Mouse (Mus musculus): Measurements from ENCODE around the gene Flnc.

Flnc gene

DNA sequence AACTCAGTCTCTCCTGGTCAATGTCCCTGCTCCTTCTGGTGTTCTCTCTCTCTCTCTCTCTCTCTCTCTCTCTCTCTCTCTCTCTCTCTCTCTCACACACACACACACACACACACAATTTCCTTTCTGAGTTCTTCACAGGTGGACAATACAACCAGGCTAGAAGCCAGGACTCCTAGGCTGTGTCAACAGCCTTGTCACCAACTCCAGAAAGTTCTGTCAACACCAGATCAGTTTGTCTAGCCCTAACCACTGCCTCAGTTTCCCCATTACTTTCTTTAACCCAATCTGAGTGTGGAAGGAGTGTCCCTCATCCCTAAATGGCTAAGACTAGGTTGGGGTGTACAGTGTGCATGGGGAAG lies 399 bp upstream of the Flnc start:
- DNase-seq = no peak

DNA sequence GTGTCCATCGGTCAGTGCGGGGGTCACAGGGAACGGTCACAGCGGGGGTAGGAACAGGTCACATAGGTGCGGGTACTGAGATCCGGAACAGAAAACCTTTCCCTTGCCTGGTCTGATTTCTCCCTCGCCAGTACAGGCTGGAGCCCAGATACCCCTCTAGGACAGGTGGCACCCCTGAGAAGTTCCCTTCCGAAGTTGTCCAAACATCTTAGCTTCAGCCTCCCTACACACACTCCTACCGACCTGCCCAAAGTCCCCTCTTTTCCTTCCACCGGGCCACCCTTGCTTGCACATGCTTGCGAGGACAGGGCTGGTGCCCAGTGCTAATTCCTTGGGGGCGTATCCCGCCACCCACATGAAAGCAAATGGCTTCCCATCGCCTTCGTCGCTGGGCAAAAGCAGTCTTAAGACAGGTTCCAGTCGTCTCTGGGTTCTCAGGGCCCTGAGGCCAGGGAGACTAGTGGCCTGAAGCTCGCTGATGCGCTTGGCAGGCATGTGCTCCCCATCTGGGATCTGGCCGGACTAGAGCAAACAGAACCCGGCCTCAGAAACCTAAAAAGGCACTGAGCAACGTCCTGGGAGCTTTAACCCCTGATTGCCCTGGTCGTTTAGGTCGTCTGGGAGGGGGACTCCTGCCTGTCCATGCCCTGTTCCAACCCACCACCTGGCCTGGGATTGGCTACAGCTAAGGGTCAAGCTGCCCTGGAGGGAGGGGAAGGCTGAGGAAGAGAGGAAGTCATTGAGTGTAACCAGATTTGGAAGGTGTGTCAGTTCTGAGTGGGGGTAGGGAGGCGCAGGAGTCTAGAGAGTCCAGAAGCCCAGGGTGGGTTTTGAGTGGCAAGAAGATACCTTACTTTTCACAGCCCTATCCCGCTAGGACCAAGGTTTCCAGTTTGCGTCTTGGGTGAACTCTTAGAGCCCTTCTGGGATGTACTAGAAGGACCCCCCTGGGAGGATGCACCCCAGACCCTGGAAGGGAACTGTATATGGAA lies 1.0 kb downstream of the Flnc start:
- DNase-seq = no peak

DNA sequence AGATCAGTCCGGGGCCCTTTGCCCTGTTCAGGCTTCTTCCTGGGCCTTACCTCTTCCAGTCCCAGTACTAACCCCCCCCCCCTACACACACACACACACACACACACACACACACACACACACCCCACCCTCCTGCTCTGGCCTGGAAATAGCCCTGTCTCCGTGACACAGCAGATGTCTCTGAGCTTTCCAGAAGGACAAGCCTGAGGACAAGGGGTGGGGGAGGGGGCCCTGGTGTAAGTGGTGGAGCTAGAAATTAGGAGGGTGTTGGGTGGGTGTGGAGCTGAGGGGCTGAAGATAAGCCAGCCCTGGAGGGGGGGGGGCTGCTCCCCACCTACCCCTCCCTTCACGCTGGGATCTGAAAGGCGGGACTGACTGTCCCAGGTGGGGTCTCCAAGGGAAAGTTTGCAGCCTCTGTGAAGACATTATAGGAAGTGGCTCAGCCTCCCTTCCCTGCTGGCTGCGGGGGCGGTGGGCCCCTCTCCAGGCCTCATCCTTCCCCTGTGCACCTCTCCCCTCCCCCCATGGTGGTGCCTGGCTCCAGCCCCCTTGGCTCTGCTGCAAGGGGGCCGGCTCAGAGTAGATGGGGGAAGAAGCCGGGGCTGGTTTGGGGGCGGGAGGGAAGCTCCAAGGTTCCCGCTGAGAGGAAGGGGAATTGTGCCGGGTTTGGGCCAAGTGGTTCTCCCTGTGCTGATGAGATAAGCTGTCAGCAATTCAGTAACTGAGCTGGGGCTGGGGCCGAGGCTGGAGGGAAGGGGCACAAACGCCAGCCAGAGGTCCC lies 2.0 kb downstream of the Flnc start:
- no peak for DNase-seq

DNA sequence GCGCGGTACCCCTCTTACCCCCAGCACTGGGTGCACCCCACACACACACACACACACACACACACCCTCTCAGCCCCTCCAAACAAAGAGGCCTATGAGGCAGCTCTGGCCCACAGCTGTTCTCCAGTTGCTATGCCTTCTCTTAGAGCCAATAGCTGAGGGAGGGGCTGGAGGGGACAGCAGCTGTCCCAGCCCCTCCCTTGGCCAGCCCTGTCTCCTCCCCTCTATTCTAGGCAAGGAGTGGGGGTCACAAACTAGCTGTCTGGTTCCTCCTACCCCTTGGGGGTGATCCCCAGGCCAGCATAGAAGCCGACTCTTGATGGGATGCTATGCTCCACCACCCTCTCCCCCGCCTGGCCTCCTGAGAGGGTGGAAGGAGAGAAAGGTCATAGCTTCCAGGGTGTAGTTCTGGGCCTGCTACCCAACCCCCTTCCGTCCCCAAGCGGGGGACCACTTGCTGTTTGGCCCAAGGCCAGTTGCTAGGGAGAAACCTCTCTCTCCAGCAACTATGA lies 2.9 kb downstream of the Flnc start:
- DNase-seq = no peak

DNA sequence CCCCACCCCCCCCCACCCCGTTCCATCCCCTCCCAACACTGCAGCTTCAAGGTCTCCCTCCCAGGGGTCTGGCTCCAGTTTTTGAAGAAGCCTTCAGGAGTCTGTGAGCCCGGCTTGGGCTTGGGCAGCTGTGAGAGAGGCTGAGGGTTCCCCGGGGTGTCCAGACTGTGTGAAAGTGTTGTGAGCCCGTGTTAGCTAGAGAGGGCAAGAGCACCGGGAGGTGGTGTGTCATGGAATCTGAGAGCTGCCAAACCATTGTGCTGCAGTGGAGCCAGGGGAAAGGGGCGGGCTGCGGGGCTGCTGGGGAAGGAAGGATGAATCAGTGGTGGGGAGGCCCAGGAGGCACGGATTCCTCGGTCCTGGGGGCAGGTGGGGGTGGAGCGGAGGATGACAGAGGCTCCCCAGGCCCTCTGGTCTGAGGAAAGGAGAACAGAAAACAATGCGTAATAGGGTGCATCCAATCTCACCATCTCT lies 3.4 kb downstream of the Flnc start:
- no peak for DNase-seq

DNA sequence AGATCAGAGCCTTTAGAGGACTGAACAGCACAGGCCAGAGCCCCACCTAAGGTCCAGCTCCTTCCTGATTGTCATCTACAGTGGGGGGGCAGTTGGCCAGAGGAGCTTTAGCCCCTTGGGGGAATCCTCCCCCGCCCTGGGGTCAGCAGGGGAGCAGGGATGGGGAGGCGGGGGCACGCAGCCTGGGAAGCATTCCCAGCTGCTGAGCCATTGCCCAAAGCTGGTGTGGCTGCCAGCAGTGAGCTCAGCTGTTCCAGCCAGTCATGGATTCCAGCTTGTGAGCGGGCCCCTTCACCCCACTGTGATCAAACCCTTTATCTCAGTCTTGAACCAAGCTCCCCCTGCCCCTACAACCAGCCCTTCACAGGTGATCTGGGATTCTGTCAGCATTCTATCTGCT lies 6.2 kb downstream of the Flnc start:
- no peak for DNase-seq

DNA sequence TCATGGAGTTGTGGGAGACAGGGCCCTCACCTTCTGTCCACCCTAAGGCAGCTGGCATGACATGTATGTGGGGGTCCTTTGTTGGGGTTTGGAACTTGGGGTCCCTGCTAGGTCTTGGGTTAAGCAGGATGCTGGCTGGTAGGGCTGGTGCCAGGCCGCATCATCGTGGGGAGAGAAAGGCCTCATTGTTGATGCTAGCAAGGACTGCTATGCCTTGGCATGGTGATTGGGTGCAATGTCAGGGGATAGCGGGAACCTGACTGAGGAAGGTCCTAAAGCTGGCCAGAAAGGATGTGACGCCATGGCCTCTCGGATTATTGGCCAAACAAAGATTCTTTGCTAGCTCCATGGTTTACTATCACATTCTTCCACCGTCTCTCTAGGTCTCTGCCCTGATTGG lies 6.7 kb downstream of the Flnc start:
- DNase-seq = no peak

DNA sequence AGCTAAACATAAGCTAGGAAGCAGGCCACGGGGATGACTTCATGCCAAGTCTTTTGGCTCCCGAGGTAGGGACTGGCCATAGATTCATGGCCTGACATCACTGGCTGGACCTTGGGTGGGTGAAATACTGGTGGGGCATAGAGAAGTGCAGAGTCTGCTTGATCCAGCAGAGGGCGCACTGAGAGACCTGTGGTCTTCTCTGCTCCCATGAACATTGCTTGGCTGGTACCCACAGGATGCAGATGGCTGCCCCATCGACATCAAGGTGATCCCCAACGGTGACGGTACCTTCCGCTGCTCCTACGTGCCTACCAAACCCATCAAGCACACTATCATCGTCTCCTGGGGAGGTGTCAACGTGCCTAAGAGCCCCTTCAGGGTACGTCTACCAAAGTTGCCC lies 11.7 kb downstream of the Flnc start:
- no peak for DNase-seq

DNA sequence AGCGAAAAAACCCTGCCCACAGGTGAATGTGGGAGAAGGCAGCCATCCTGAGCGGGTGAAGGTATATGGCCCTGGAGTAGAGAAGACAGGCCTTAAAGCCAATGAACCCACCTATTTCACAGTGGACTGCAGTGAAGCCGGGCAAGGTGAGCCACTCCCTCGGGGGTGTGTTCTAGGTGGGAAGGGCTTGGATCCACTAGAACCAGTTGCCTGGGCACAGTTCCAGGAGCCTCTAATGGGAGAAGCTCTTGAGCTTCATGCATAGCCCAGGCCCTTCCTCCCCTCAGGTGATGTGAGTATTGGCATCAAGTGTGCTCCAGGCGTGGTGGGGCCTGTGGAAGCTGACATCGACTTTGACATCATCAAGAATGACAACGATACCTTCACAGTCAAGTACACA lies 12.3 kb downstream of the Flnc start:
- DNase-seq = no peak

DNA sequence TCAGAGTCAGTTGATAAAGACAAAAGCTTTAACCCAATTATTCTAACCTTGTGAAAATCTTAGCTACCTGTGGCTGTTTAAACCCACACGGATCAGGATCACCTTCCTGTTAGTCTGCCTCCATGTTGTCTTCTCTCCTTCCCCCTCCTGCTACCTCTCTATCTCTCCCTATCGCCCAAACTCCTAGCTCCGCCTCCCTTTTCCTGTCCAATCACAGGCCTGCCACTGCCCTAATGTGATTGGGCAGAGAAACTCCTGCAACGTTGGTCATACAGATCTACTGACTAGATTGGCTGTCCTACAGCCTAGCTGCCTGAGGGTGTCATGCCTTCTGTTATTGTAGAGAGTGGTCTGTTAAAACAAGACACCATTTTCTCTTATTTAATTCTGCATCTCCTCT lies 16.8 kb downstream of the Flnc start:
- DNase-seq = no peak

DNA sequence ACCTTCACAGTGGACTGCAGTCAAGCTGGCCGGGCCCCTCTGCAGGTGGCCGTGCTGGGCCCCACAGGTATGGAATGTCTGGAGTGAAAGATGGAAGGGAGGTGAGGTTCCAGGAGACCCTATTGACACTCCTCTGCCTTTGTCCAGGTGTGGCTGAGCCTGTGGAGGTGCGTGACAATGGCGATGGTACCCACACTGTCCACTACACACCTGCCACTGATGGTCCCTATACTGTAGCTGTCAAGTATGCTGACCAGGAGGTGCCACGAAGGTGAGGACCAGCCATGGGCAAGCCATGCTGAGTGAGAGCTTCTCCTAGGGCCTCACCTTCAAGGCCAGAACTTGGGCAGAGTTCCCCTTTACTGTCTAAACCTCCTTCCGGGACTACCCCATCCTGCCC lies 17.6 kb downstream of the Flnc start:
- no peak for DNase-seq

DNA sequence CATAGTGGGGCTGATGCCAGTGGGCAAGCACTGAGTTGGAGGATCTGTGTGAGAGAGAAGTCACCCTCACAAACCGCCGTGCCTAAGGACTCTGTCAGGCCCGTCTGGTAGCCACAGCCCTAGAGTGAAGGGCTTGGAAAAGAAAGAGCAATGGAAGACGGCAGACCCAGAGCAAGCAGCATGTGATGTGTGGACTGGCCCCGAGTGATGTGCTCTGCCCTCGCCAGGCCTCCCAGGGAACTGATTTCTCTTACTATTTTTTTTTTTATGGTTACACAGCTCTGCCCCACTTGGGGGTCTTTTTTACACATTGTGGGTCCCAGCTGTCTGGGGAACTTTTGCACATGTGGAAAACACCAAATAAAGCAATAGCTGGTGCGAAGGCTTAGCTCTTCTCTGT lies 28.4 kb downstream of the Flnc start:
- no peak for DNase-seq

DNA sequence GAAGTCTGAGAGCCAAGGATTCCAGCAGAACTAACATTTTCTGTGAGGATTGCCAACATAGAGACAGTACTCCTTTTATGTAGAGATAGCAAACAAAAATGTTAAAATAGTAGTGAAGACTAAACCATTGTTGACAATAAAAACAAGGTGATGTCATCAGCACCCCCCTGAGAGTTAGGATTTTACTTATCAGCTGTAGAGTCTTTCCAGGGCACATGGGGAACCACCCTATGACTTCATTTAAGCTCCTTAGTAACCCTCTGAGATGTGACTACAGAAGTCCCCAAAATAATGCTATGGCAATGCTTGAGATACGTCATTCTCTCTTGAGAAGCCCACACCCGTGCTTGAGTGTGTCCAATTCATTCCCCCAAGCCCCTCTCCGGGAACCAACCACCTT lies 30.3 kb downstream of the Flnc start:
- no peak for DNase-seq

DNA sequence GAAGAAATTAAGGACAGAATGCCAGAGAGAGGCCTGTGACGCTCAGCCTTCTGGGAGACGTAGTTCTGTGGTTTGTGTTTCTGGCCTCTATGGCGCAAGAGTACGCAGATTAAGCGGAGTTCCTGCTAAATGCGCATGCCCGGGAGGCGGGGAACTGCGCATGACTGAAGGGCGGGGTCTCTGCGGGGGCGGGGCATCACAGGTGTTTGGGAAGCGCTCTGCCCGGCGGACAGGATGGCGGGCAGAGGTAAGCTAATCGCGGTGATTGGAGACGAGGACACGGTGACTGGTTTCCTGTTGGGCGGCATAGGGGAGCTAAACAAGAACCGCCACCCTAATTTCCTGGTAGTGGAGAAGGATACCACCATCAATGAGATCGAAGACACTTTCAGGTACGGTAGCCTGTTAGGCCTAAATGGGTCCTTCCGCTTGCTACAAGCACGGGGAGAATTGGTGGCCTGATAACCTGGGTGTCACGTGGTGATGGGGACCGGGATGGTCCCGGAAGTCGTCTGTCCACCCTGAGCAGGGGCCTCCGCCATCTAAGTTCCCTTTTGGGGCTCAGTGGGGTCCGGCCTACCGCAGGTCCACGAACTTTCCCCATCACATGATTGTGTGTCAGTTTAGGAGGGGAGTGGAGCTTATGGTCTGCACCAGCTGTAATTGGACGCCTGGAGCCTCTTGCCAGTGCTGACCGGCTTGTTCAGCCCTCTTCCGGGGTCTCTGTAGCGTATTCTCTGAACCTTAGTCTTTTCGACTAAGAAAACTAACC lies 34.7 kb downstream of the Flnc start, which contains the start of gene Atp6v1f:
Atp6v1f (plus strand) TSS at position 136 of the 772 bp plus-strand sequence.
- DNase-seq = peak; percentile 93

DNA sequence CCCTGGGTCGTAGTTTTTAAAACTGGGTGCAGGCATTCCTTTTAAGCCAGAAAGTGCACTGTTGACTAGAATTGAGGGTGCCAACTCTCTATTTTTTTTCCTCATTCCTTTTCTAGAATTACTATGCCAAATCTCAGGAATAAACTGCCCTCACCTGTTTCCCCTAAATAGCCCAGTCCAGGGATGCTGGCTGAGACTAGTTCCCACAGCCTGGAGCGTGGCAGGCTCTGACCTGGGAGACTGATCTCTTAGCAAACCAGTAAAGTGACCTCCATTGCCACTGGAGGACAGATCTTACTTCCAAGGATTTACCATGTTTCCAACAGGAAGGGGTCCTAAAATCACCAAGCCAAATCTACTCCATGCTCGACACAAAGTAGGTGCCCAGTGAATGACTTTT lies 35.8 kb downstream of the Flnc start:
- DNase-seq = no peak

DNA sequence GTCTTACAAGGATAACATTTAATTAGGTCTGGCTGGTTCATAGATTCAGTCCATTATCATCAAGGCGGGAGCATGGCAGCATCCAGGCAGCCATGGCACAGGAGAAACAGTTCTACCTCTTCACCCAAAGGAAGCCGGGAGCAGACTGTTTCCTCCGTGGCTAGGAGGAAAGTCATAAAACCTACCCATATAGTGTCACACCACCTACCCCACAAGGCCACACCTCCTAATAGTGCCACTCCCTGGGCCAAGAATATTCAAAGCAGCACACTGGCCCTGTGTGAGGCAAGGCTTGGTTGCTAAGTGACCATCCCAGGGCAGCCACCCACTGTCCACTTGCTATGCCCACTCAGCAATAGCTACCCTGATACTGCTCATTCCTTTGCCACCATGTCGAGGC lies 38.1 kb downstream of the Flnc start, which contains the start of gene Atp6v1fnb:
Atp6v1fnb (plus strand) TSS at position 301 of the 400 bp plus-strand sequence.
- DNase-seq = no peak

DNA sequence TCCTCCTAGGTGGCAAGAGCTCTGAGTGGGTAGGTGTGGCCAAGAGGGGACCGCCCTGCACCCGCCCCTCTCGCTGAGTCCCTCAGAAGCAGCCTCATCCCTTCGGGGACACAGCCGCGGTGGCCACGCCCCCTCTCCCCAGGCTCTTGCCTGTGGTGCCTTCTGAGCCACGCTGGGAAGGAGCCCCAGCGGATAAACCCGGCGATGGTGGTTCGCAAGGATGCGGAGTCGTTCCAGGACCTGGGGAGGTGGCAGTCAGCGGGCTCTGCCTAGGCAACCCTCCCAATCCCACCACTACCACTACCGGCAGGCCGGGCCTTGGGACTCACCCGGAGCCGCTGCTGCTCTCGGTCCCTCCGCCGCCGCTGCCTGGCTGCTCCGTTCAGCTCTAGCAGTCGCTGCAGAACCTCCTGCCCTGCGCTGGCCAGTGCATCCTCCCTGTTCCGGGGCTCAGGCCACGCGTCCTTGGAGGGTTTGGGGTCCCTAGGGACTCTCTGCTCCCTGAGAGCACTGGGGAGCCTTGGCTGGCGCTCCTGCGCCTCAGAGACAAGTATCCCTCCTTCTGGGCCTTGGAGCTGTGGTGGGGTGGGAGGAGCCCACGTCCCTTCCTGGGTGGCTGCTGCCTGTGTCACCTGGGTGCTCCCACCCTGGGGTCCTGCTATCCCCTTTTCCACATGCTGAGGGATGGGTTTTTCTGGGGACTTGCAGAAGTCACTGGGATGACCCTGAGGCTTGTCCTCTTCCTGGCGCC lies 41.1 kb downstream of the Flnc start:
- DNase-seq = peak; percentile 56

DNA sequence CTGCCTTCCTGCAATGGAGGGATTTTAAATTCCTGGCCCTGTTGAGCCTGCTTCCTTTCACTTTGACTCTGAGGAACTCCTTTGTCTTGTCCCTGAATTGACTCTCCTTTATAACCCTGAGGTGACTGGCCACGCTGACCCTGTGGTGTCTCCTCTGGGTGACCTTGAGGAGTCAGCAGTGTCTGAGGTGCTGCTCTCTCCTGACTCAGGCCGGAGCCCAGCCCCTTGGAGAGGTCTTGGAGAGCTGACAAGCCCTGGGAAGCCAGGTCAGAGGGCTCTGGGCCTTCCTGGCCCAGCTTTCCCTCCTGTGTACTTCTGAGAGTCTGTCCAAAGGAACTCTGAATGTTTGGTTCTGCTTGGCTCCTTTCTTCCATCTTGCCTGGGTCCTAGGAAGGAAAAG lies 41.7 kb downstream of the Flnc start:
- no peak for DNase-seq

DNA sequence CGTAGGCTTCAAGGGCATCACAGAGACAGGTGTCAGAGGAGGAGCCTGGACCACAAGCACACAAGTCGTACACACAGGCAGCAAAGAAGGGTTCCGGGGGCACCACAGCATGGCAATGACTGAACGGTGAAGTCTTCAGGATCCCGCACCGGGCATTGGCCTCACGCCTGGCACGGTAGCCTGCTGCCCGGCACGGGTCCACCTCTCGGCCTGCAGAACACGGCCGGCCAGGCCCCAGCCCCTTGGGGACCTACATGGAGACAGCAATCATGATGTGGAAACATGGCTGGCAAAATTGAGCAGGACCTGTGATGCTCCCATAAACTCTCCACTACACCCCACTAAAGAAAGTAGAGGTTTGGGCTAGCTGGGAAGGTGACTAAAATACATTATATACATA lies 49.6 kb downstream of the Flnc start:
- no peak for DNase-seq

DNA sequence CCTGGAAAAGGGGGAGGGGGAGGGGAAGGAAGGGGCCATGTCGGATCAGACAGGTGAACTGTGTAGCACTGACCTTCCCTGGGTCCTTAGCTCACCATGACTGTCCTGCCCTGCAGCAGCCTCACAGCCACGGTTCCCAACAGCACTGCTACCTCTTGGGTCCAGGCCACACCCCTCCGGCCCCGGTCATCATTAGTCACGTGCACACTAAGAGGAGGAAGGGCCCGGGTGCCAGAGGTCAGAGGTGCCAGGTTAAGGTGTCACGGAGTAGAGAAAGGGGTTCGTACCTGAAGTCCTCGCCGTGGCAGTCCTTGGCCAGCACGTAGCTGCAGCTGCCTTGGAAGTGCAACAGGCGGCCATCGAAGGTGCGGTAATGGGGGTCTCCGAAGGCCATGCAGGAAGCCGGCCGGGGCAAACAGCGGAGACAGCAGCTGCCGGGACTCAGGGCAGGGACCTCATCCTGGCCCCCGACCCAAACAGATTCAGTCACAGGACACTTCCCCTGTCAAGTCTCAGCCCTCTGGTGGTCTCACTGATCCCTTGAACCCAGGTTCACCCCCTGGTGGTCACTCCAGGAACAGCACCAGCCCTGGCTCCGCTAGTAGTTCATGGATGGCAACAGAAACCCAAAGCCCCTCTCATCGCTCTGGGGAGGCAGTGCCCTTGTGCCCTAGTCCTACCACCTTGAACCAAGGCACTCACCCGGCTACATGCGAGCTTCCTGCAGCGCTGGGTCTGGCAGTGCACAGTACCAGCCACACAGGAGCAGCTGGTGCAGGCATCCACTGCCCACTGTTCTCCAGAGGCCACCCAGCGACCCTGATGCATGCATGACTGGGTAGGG lies 51.9 kb downstream of the Flnc start:
- DNase-seq = no peak

DNA sequence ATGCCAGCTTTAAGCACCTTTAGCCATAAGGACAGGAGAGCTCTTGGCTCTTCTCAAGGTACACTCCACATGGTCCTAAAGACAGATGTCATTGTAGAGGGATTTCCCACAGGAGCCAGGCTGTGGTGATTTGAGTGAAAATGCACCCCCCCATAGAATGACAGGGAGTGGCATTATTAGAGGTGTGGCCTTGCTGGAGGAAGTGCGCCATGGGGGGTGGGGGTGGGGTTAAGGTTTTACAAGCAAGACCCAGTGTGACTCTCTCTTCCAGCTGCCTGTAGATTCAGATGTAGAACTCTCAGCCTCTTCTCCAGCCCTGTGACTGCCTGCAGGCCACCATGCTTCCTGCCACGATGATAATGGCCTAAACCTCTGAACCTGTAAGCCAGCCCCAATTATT lies 52.9 kb downstream of the Flnc start:
- no peak for DNase-seq

Measured in cerebellum, adult 11-12 months (tissue).